Mouse (Mus musculus) layer of hippocampus, adult 2 months (tissue): ENCODE results near the gene Vpreb2. TPM values are rescaled to one million over a fixed set of nuclear protein-coding genes. Genes with fewer than 3 reads are reported as not detected.
A peak's percentile ranks its signal among the peaks of the same experiment; 100 is the strongest.
"Not testable (repeated sequence)": the region's sequence is repeated elsewhere in the genome, so short reads cannot be mapped to it uniquely, and the experiment has no call there.

Experiments
- DNase-seq, 2 experiments: peaks; one replicate each; pipeline ENCODE4 v3.0.0; 2022; ENCODE audit warnings: low spot score in 2 of 2
- H3K27ac ChIP-seq: fragments of 200-600 bp; 2 replicates; pipeline ENCODE4 v1.8.1; 2022
- H3K4me3 ChIP-seq: fragments of 200-600 bp; 2 replicates; pipeline ENCODE4 v1.8.1; 2022; ENCODE audit warnings: mild to moderate bottlenecking
- CTCF ChIP-seq: fragments of 200-600 bp; conservative IDR thresholded peaks from 2 replicates; pipeline ENCODE4 v1.8.1; 2022; ENCODE audit warnings: antibody characterized with exemption, mild to moderate bottlenecking, moderate library complexity
- total RNA-seq, 2 experiments: library from RNA; stranded (reverse); gene quantifications; 2 replicates each; pipeline ENCODE4 v1.2.3; 2021

Vpreb2 gene
- total RNA-seq, 2 experiments from 2014 or later: not detected

DNA sequence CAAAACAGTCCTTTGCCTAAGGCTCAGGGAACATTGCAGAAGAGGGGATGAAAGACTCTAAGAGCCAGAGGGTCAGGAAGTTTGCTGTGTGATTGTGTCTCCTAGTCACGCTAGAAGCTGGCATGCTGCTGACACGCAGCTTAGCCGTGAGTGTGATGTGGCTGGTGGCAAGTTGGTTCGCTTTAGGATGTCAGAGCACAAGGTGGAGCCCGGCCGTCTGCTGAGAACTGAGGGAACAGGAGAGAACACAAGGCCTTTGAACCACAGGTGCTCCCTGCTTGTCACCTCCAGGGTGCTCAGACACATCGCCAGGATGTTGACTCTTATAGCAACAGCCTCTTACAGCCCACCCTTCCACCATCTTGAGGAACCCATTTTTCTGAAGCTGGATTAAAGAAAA is 18.1 kb upstream of the Vpreb2 start:
- H3K4me3 ChIP-seq: no peak overlapping the region
- DNase-seq: no peak
- TF ChIP-seq CTCF: no peak
- no peak overlapping the region for H3K27ac ChIP-seq

DNA sequence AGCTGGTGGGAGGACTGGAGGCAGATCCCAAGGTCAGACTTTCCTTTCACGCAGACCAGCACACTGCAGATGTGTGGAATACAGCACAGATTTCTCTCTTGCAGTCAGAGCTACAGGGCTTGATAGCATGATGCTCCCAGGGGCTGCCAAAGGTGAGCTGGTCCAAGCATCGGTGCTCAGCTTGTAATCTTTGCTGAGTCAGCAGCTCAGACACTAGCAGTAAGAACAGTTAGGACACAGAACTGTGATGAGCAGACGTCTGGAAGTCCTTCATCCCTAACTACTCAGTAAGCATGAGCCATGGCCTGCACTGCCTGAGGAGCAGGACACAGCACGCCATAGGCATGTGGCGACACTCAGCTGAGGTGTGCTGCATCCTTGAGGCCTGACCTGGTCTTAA is 8.4 kb upstream of the Vpreb2 start:
- no peak for TF ChIP-seq CTCF
- Histone ChIP-seq H3K27ac (no peak overlapping the region), H3K4me3 (no peak overlapping the region)
- no peak for DNase-seq

DNA sequence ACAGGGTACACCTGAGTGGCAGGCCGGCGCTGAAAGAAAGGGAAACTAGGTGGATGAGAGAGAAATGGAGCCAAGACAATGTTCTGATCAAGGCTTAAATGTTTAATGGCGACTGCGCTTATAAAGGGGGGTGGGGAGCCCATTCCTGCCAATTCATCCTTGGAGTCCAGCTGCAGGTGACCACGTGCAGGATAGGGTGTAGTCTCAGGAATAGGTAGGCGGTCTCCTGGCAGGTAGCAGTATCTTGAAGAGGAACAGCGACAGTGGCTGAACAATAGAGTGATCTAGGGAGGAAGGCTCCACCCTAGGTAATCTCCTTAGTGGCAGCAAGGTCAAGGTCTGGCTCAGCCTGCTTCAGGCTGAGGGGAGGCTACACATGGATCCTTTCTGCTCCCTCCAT is 2.4 kb upstream of the Vpreb2 start:
- DNase-seq, H3K27ac ChIP-seq, H3K4me3 ChIP-seq: not testable (repeated sequence)

DNA sequence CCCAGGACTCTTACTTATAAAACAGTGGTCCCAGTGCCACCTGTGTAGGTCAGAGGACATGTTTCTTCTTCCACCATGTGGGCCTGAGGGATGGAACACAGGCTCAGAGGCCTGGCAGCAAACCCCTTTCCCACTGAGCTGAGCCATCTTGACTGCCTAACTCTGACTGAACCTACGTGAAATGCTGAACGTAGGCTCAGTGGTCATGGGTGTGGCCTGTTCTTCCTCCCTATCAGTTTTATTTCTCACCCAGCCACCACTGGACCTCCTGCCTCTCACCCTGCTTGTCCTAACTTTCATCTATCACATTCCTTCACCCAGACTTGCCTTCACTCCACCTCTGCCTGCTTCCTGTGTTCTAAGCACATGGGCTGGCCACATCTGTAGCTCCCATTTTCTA is 3.0 kb downstream of the Vpreb2 start:
- no peak for TF ChIP-seq CTCF
- Histone ChIP-seq H3K27ac (no peak overlapping the region), H3K4me3 (no peak overlapping the region)
- DNase-seq: no peak

DNA sequence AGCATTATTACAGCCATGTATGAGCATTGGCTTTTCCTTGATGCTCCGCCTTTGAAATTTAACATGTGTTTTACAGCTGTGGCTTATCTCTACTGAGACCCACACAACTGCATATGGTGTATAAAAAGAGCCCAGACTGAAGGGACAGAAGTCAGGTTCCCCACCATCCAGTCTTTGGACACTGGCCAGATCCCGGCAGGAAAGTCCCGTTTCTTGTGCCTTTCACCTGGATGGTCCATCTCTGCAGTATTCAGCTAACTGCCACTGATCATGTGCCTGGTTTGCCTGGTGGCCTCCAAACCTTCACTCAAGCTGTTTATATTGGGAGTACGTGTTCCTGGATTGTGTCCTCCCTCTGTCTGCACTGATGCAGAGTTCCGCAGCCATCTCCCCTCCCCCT is 4.0 kb downstream of the Vpreb2 start:
- no peak for DNase-seq
- Histone ChIP-seq H3K27ac (no peak overlapping the region), H3K4me3 (no peak overlapping the region)
- TF ChIP-seq CTCF: no peak

DNA sequence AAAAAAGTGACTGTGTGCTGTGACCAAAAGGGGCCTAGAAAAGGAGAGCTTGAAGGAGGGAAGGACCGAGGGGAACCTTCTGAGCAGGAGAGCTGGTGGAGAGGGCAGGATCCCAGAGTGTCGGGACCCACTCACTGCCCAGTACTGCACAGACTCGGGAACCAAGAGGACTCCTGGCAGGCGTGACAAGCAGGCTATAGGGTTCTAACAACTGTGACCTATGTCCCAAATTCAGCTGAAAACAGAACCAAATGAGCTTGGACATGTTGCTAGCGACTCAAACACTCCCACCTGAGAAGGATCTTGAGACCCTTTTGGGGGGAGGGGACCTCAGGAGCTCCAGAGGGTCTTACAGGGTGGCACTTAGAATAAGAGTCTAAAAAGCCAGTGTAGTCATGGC is 4.8 kb downstream of the Vpreb2 start:
- H3K27ac ChIP-seq: no peak overlapping the region
- DNase-seq: no peak
- H3K4me3 ChIP-seq: no peak overlapping the region
- no peak for TF ChIP-seq CTCF

DNA sequence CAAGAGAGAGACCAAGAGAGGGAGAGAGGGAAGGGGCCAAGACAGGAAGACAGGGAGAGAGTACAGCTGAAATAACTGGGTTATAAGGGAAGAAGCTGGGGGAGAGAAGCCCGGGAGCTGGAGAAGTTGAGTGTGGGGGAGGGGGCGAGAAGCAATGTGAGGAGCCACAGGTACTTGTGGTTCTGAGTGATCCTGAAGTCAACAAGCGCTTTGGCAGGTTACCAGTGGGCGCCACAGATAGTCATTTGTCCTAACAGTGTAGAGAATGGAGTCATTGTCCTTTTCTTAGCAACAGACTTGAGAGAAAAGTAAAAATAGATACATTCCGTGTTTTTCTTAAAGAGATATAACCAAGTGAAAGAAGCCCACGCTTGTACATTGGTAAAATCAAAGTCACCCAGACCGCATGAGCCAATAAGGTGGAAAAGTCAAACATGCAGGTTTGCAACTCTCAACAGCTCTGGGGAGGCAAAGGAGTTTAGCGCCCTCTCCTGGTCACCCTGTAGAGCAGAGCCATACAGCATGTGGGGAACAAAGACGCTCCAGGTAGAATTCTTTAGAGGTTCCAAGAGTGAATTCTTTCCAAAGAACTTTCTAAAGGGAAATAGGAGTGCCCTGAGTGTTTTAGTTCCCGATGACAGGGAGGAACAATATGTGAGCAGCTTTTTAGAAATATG is 6.4 kb downstream of the Vpreb2 start:
- TF ChIP-seq CTCF: peak; percentile 95
- Histone ChIP-seq H3K27ac (no peak overlapping the region), H3K4me3 (no peak overlapping the region)
- peak; percentile 42 to 73 for DNase-seq

DNA sequence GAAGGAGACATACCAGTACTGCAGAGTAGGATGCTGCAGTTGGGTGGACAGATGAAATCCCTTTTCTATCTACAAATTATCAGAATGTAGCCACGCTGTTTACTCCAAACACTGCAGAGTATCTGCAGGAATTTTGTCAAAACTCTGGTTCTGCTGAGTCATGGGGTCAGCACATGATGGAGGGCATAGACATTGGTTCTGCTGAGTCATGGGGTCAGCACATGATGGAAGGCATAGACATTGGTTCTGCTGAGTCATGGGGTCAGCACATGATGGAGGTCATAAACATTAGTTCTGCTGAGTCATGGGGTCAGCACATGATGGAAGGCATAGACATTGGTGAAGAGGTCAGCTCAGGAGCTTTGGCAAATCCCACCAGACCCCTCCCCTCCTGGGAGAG is 7.5 kb downstream of the Vpreb2 start:
- H3K4me3 ChIP-seq: no peak overlapping the region
- DNase-seq: no peak
- H3K27ac ChIP-seq: no peak overlapping the region
- no peak for TF ChIP-seq CTCF

DNA sequence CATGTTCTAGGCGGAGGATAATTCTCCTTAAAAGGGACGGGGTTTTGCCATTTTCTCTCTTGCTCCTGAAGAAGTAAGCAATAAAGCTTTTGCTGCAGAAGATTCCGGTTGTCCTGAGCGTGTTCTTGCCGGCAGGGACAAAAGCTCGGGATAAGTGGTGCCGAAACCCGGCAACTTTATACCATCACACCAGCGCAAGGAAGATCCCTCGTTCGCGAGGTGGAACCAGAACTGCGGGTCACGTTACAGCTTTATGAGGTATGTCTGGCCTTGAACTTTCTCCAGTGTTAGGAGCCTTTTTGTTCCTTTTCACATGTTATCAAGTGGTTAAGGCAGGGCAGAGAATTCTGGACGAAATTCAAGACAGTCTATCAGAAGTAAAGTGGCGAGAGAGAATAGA is 12.1 kb downstream of the Vpreb2 start:
- H3K27ac ChIP-seq, DNase-seq, H3K4me3 ChIP-seq: not testable (repeated sequence)

DNA sequence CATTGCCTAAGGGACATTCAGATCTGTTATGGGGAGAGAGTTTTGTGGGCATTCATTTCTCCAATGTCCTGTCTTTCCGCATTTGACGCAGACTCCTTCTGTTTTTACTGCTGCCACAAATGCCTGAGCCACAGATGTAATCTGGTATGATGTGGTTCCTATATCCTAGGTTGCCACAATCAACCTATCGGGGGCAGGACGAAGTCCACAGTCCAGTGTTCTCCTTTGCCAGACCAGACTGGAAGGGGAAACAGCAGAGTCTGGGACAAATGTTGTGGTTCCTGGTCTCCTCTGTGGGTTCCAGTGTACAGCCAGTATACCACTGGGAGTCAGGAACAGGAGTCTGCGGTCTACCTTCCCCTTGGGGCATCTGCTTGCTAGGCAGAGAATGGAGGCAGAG is 19.4 kb downstream of the Vpreb2 start:
- no peak for TF ChIP-seq CTCF
- no peak for DNase-seq
- Histone ChIP-seq H3K27ac (no peak overlapping the region), H3K4me3 (no peak overlapping the region)

DNA sequence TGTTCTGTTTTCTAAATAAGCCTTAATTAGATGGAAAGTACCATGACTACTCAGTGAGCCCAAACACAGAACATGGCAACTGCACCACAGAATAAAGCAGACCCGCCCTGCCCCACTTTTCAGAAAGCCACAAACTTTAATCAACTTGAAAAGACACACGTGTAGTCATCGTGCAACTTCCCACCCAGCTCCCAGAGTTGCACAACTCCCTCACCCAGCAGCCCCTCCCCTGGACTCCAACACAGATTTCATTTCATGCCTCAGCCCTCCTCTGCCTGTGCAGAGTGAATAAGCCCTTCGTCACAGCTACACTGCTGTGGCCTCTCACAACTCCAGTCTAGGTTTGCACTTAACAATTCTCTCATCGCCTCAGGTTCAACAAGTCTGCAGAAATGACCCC is 24.4 kb downstream of the Vpreb2 start:
- no peak for TF ChIP-seq CTCF
- H3K4me3 ChIP-seq: no peak overlapping the region
- H3K27ac ChIP-seq: no peak overlapping the region
- no peak for DNase-seq

DNA sequence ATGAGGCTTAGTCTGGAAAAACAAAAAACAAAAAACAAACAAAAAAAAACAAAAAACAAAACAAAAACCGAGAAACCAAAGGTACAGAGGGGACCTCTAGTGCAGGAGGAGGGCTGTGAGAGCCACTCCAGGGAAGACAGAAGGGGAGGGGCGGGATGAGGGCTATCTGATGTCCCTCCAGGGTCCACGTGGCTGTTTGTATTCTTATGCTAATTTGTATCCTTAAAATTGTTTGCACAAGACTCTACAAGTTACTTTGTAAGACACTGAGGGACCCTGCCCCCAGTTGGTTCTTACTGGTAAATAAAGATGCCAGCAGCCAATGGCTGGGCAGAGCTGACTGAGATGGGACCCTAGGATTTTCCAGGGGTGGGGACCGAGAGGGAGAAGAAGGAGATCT is 26.9 kb downstream of the Vpreb2 start:
- no peak for TF ChIP-seq CTCF
- no peak for DNase-seq
- H3K27ac ChIP-seq: no peak overlapping the region
- no peak overlapping the region for H3K4me3 ChIP-seq

DNA sequence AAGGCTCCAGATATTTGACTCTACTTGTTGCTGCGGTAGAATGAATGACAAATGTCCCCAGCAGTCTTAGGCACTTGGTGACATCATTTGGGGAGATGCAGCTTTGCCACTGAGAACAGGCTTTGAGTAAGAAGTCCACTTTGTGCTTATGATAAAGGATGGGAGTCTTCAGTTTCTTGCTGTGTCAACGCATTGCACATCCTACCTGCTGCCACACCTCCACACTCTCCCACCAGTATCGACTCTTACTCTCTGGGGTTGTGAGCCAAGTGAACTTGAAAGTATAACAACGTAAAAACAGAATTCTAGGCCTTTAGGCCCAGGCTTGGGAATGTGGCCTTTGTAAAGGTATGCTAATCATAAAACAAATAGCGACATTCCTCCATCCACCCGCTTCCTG is 30.9 kb downstream of the Vpreb2 start:
- TF ChIP-seq CTCF: no peak
- no peak for DNase-seq
- Histone ChIP-seq H3K4me3 (no peak overlapping the region), H3K27ac (no peak overlapping the region)

DNA sequence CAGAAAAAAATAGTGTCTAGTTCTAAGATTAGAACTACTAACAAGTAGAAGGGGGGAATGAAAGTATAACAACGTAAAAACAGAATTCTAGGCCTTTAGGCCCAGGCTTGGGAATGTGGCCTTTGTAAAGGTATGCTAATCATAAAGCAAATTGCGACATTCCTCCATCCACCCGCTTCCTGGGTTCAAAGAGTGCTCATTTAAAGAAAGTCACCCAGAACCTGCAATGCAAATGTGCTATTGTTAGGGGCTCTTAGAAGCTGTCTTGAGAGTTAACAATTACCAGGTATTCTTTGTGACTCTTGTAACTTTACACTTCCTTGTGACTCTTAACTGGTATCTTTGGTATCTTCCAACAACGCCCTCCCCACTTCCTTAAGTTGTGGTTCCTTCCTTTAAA is 36.3 kb downstream of the Vpreb2 start:
- H3K27ac ChIP-seq, DNase-seq, H3K4me3 ChIP-seq: not testable (repeated sequence)
